In the genomic region with DNA sequence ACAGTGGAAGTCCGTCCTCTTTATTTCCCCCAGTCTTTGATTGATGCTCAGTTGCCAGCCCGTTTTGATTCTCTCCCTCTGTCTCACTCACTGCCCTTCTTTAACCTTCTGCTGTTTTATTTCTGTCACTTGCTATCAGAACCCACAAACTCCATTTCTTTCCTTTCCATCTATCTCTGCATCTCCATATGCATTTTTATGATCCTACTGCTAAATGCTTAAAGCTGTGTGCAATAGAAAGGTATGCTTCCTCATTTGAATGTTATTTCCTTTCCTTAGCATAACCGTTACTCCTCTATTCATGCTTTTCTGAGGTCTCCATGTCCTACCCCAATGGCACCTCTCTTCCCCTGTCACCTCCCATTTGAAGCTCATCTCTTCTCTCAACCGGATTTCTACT, we compare ENCODE assay signal across 9 mouse cellular contexts. TPM values are rescaled to one million over a fixed set of nuclear protein-coding genes. Genes with fewer than 3 reads are reported as not detected.
DNase-seq lines count a peak whose midpoint lies in the region; ATAC-seq and TF ChIP-seq lines count a peak whose summit lies in the region.
"Had no signal": no experiment of that assay in that cellular context is flagged by ENCODE, and none has a peak within 500 bp of the region (broad histone marks: within the 10 kb centered on the region; RNA-seq: fewer than 3 reads in every experiment).

No protein-coding gene starts in this region.

- peaks cover 20% of the 10 kb centered on the region for H3K4me1 ChIP-seq in embryonic facial prominence, embryonic 15.5 days
- H3K4me1 ChIP-seq in hindbrain, postnatal 0 days (ENCODE audit: insufficient read depth, low read length) = peaks cover 7% of the 10 kb centered on the region
- peaks cover 30% of the 10 kb centered on the region for H3K4me1 ChIP-seq in midbrain, embryonic 16.5 days (ENCODE audit: control insufficient read depth, insufficient read depth, low read length)

- H3K4me2 ChIP-seq in embryonic facial prominence, embryonic 15.5 days (replicated peaks) = no peak overlapping the region
- no peak overlapping the region for H3K4me2 ChIP-seq in hindbrain, postnatal 0 days (ENCODE audit: low read depth, low read length)
- no peak overlapping the region for H3K4me2 ChIP-seq in midbrain, embryonic 16.5 days (ENCODE audit: low read length)

- H3K9me3 ChIP-seq in embryonic facial prominence, embryonic 15.5 days (replicated peaks) = no peaks in the 10 kb centered on the region
- no peaks in the 10 kb centered on the region for H3K9me3 ChIP-seq in hindbrain, postnatal 0 days (ENCODE audit: low read length)
- H3K9me3 ChIP-seq in midbrain, embryonic 16.5 days (replicated peaks; ENCODE audit: control insufficient read depth, low read length, poor library complexity, severe bottlenecking) = no peaks in the 10 kb centered on the region

- no peak for TF ChIP-seq CTCF in layer of hippocampus, adult 2 months (conservative IDR thresholded peaks at IDR 0.05)
- no peak for TF ChIP-seq CTCF in hindbrain, postnatal 0 days (IDR thresholded peaks at IDR 0.05; ENCODE audit: low read depth)

- H3K27ac ChIP-seq in layer of hippocampus, adult 2 months = peak overlapping the region; percentile 100
- H3K27ac ChIP-seq in embryonic facial prominence, embryonic 15.5 days (replicated peaks) = peak overlapping the region; percentile 94
- peak overlapping the region; percentile 98 for H3K27ac ChIP-seq in hindbrain, postnatal 0 days
- H3K27ac ChIP-seq in midbrain, embryonic 16.5 days (ENCODE audit: low read length) = peak overlapping the region; percentile 96

- no peak overlapping the region for H3K9ac ChIP-seq in embryonic facial prominence, embryonic 15.5 days
- no peak overlapping the region for H3K9ac ChIP-seq in hindbrain, postnatal 0 days (replicated peaks; ENCODE audit: low read length)
- peak overlapping the region; percentile 77; the same call in 1 of the 2 replicates for H3K9ac ChIP-seq in midbrain, embryonic 16.5 days (ENCODE audit: low read depth, low read length)

- H3K27me3 ChIP-seq in embryonic facial prominence, embryonic 15.5 days = no peaks in the 10 kb centered on the region
- no peaks in the 10 kb centered on the region for H3K27me3 ChIP-seq in hindbrain, postnatal 0 days (ENCODE audit: insufficient read depth, low read length)
- no peaks in the 10 kb centered on the region for H3K27me3 ChIP-seq in midbrain, embryonic 16.5 days (ENCODE audit: control insufficient read depth, insufficient read depth, low read depth, low read length)

- WGBS in embryonic facial prominence, embryonic 15.5 days = 33% methylated on average over 4 of the region's 4 CpGs
- 36% methylated on average over 4 of the region's 4 CpGs for WGBS in hindbrain, postnatal 0 days
- WGBS in midbrain, embryonic 16.5 days = 26% methylated on average over 4 of the region's 4 CpGs

- DNase-seq in layer of hippocampus, adult 2 months (ENCODE audit: low spot score in 2 of 2) = no peak
- DNase-seq in layer of hippocampus, postnatal 36 days = no peak
- no peak for DNase-seq in hindbrain, postnatal 0 days (ENCODE audit: low spot score)
- DNase-seq in adrenal gland, adult 18-20 months (ENCODE audit: low spot score in 2 of 2) = no peak
- no peak for DNase-seq in spleen, postnatal 14 days (ENCODE audit: low spot score in 2 of 2)
- DNase-seq: gastrocnemius, postnatal 25 days had no signal

- no peak for ATAC-seq in embryonic facial prominence, embryonic 15.5 days (ENCODE audit: insufficient number of reproducible peaks, low FRiP score, low TSS enrichment, low read depth)
- ATAC-seq in hindbrain, postnatal 0 days = no peak
- no peak for ATAC-seq in midbrain, embryonic 16.5 days
- ATAC-seq in inflammation-experienced regulatory T-cells, adult 6 months = no peak

- no peaks in the 10 kb centered on the region for H3K36me3 ChIP-seq in embryonic facial prominence, embryonic 15.5 days
- no peaks in the 10 kb centered on the region for H3K36me3 ChIP-seq in hindbrain, postnatal 0 days (ENCODE audit: insufficient read depth, low read length)
- H3K36me3 ChIP-seq in midbrain, embryonic 16.5 days (ENCODE audit: control insufficient read depth, insufficient read depth, low read length) = no peaks in the 10 kb centered on the region

- no peak overlapping the region for H3K4me3 ChIP-seq in layer of hippocampus, adult 2 months
- no peak overlapping the region for H3K4me3 ChIP-seq in embryonic facial prominence, embryonic 15.5 days (replicated peaks)
- H3K4me3 ChIP-seq in hindbrain, postnatal 0 days (ENCODE audit: low read length) = no peak overlapping the region
- H3K4me3 ChIP-seq in midbrain, embryonic 16.5 days (ENCODE audit: low read depth, low read length) = no peak overlapping the region

RNA-seq across cellular contexts. Expression of a gene that starts 0.6 kb away (rescaled TPM):
- total RNA-seq in layer of hippocampus, adult 2 months (2021) = 100 to 1,000 TPM; 128 to 131 TPM
- total RNA-seq in layer of hippocampus, postnatal 36 days (2021) = 100 to 1,000 TPM; 116 to 135 TPM
- polyA plus RNA-seq in embryonic facial prominence, embryonic 15.5 days (2015; fragmentation: Nextera tagmentation; extraction: Ambion mirVana) = 191 and 193 TPM in 2 replicates
- 105 and 123 TPM in 2 replicates for total RNA-seq in hindbrain, postnatal 0 days (2014; rRNA removed)
- 132 and 140 TPM in 2 replicates for polyA plus RNA-seq in hindbrain, postnatal 0 days (2015; fragmentation: Nextera tagmentation; extraction: Ambion mirVana)
- 227 and 255 TPM in 2 replicates for polyA plus RNA-seq in midbrain, embryonic 16.5 days (2015; fragmentation: Nextera tagmentation; extraction: Ambion mirVana)
- polyA plus RNA-seq in inflammation-experienced regulatory T-cells, adult 6 months (2017; shearing (Covaris generic)) = 100 to 1,000 TPM in 2 of 3 experiments, 10 to 100 TPM in 1; 27.3 to 231 (median 181) TPM
- 10 to 100 TPM; 20.1 to 28.4 TPM for total RNA-seq in adrenal gland, adult 18-20 months (2021)
